Mouse (Mus musculus) embryonic facial prominence, embryonic 15.5 days (tissue): ENCODE measurements around the gene Eps8l2. TPM values are rescaled to one million over a fixed set of nuclear protein-coding genes. Genes with fewer than 3 reads are reported as not detected.

Experiments
- polyA plus RNA-seq: library from polyadenylated mRNA; unstranded; fragments of >200 nt; fragmentation: Nextera tagmentation; extraction: Ambion mirVana; gene quantifications from 2 replicates; pipeline ENCODE4 v1.2.1, GENCODE M21; 2015

Eps8l2 gene
- polyA plus RNA-seq, 1 experiment from 2014 or later, result 40.5 TPM

Other genes starting within 250 kb of the Eps8l2 start
- 6.1 and 6.8 TPM in 2 replicates for gene Sigirr, start 238.3 kb upstream of the Eps8l2 start, polyA plus RNA-seq
- gene Ano9, start 221.1 kb upstream of the Eps8l2 start, polyA plus RNA-seq, result 18.2 and 20.7 TPM in 2 replicates
- 68.4 and 69.7 TPM in 2 replicates for gene Ptdss2, start 216.5 kb upstream of the Eps8l2 start, polyA plus RNA-seq
- gene Rnh1, start 166.0 kb upstream of the Eps8l2 start, polyA plus RNA-seq, result 210 and 216 TPM in 2 replicates
- 180 and 183 TPM in 2 replicates for gene Hras, start 144.9 kb upstream of the Eps8l2 start, polyA plus RNA-seq
- 11.2 and 14.7 TPM in 2 replicates for gene Lrrc56, start 144.7 kb upstream of the Eps8l2 start, polyA plus RNA-seq
- gene Lmntd2, start 124.8 kb upstream of the Eps8l2 start, polyA plus RNA-seq, result 2.3 and 3.6 TPM in 2 replicates
- gene Rassf7, start 123.0 kb upstream of the Eps8l2 start, polyA plus RNA-seq, result 55.3 and 56.3 TPM in 2 replicates
- 68.7 and 73.2 TPM in 2 replicates for gene Phrf1, start 110.1 kb upstream of the Eps8l2 start, polyA plus RNA-seq
- gene Irf7, start 72.4 kb upstream of the Eps8l2 start, polyA plus RNA-seq, result 4.1 and 5.1 TPM in 2 replicates
- gene Cdhr5, start 62.1 kb upstream of the Eps8l2 start, polyA plus RNA-seq, result 0.19 TPM in 1 of 2 replicates, not detected in the other
- gene Sct, start 59.7 kb upstream of the Eps8l2 start, polyA plus RNA-seq, result 5.3 TPM in 2 replicates
- gene Drd4, start 46.9 kb upstream of the Eps8l2 start, polyA plus RNA-seq, result 0.76 and 1.1 TPM in 2 replicates
- gene Deaf1, start 11.2 kb upstream of the Eps8l2 start, polyA plus RNA-seq, result 73.5 and 82.0 TPM in 2 replicates
- 42.2 and 47.4 TPM in 2 replicates for gene Tmem80, start 11.1 kb upstream of the Eps8l2 start, polyA plus RNA-seq
- gene Taldo1, start 53.3 kb downstream of the Eps8l2 start, polyA plus RNA-seq, result 278 and 280 TPM in 2 replicates
- gene Gatd1, start 75.3 kb downstream of the Eps8l2 start, polyA plus RNA-seq, result 63.8 and 67.6 TPM in 2 replicates
- gene Cend1, start 90.6 kb downstream of the Eps8l2 start, polyA plus RNA-seq, result 3.1 and 5.3 TPM in 2 replicates
- gene Slc25a22, start 99.0 kb downstream of the Eps8l2 start, polyA plus RNA-seq, result 29.3 and 30.9 TPM in 2 replicates
- 13.5 and 14.7 TPM in 2 replicates for gene Pidd1, start 105.1 kb downstream of the Eps8l2 start, polyA plus RNA-seq
- gene Rplp2, start 108.5 kb downstream of the Eps8l2 start, polyA plus RNA-seq, result 1,341 and 1,344 TPM in 2 replicates
- 22.2 and 27.9 TPM in 2 replicates for gene Pnpla2, start 116.3 kb downstream of the Eps8l2 start, polyA plus RNA-seq
- 21.6 and 26.9 TPM in 2 replicates for gene Cracr2b, start 122.2 kb downstream of the Eps8l2 start, polyA plus RNA-seq
- 23.9 and 26.5 TPM in 2 replicates for gene Cd151, start 128.5 kb downstream of the Eps8l2 start, polyA plus RNA-seq
- gene Polr2l, start 136.3 kb downstream of the Eps8l2 start, polyA plus RNA-seq, result 63.9 and 66.4 TPM in 2 replicates
- gene Tspan4, start 136.4 kb downstream of the Eps8l2 start, polyA plus RNA-seq, result 60.8 and 67.9 TPM in 2 replicates
- 43.9 and 47.3 TPM in 2 replicates for gene Chid1, start 201.0 kb downstream of the Eps8l2 start, polyA plus RNA-seq
- gene Ap2a2, start 223.3 kb downstream of the Eps8l2 start, polyA plus RNA-seq, result 77.0 and 81.9 TPM in 2 replicates